Mouse (Mus musculus) gonadal fat pad, adult 2 months (tissue): ENCODE measurements around the gene B3gnt2. TPM values are rescaled to one million over a fixed set of nuclear protein-coding genes. Genes with fewer than 3 reads are reported as not detected.

Experiments used
- DNase-seq: peaks from one replicate; pipeline ENCODE4 v3.0.0-alpha.2; 2012; ENCODE audit warnings: low read depth
- polyA plus RNA-seq: library from polyadenylated mRNA; depleted of rRNA; stranded (reverse); fragments of >200 nt; gene quantifications from 2 replicates; pipeline ENCODE4 v1.2.3, GENCODE M21; 2012

B3gnt2 gene
- polyA plus RNA-seq, 1 experiment: 6.7 TPM

GRCm38 (mm10) chr11:22871628-22872306, 11.0 kb upstream of the B3gnt2 start:
- no peak for DNase-seq

GRCm38 (mm10) chr11:22868582-22868981, 7.8 kb upstream of the B3gnt2 start:
- no peak for DNase-seq

GRCm38 (mm10) chr11:22867691-22868090, 6.9 kb upstream of the B3gnt2 start:
- no peak for DNase-seq

- no peak for DNase-seq
Measured at GRCm38 (mm10) chr11:22865635-22866246, 5.0 kb upstream of the B3gnt2 start.

GRCm38 (mm10) chr11:22864305-22865060, 3.7 kb upstream of the B3gnt2 start:
- no peak for DNase-seq

GRCm38 (mm10) chr11:22863581-22863980, 2.8 kb upstream of the B3gnt2 start:
- DNase-seq: no peak

- DNase-seq: no peak
Measured at GRCm38 (mm10) chr11:22861315-22861714, 554 bp upstream of the B3gnt2 start.

GRCm38 (mm10) chr11:22859633-22860334, 977 bp downstream of the B3gnt2 start:
- no peak for DNase-seq

GRCm38 (mm10) chr11:22859301-22859632, 1.5 kb downstream of the B3gnt2 start:
- DNase-seq: no peak

- DNase-seq: no peak
Measured at GRCm38 (mm10) chr11:22858441-22859300, 2.1 kb downstream of the B3gnt2 start.

GRCm38 (mm10) chr11:22857705-22858440, 2.9 kb downstream of the B3gnt2 start:
- DNase-seq: no peak

GRCm38 (mm10) chr11:22857106-22857704, 3.6 kb downstream of the B3gnt2 start:
- DNase-seq: no peak

- no peak for DNase-seq
Measured at GRCm38 (mm10) chr11:22856371-22856965, 4.3 kb downstream of the B3gnt2 start.

- DNase-seq: no peak
Measured at GRCm38 (mm10) chr11:22854571-22854970, 6.2 kb downstream of the B3gnt2 start.

- DNase-seq: no peak
Measured at GRCm38 (mm10) chr11:22853477-22854157, 7.1 kb downstream of the B3gnt2 start.

GRCm38 (mm10) chr11:22852510-22852909, 8.3 kb downstream of the B3gnt2 start:
- DNase-seq: no peak

- DNase-seq: no peak
Measured at GRCm38 (mm10) chr11:22851416-22851815, 9.3 kb downstream of the B3gnt2 start.

GRCm38 (mm10) chr11:22850077-22850476, 10.7 kb downstream of the B3gnt2 start:
- no peak for DNase-seq

GRCm38 (mm10) chr11:22848649-22849195, 12.0 kb downstream of the B3gnt2 start:
- no peak for DNase-seq
